Mouse (Mus musculus): ENCODE measurements around the gene Dok5. TPM values are rescaled to one million over a fixed set of nuclear protein-coding genes. Genes with fewer than 3 reads are reported as not detected.

Dok5 gene
- not detected for total RNA-seq (2023)

GRCm38 (mm10) chr2:170731632-170732561 is at the start of gene Dok5:
Dok5 (plus strand) TSS chr2:170731807.

Other genes starting within 250 kb of the Dok5 start
- gene Pfdn4, start 235.4 kb upstream of the Dok5 start, total RNA-seq (2023), result 10 to 100 TPM; 16.6 to 25.4 TPM
- not detected for gene Cyp24a1, start 234.7 kb upstream of the Dok5 start, total RNA-seq (2023)
- gene 4930470P17Rik, start 129.8 kb upstream of the Dok5 start, total RNA-seq (2023), result not detected